Comparison of ENCODE assay signal across 8 mouse cellular contexts in genomic region chr6:28214658-28215267, GRCm38 (mm10).
A peak's percentile ranks its signal among the peaks of the same experiment; 100 is the strongest.
DNase-seq lines count a peak whose midpoint lies in the region; ATAC-seq lines count a peak whose summit lies in the region.

No protein-coding gene starts in this region.

- H3K36me3 ChIP-seq in hindbrain, embryonic 11.5 days (ENCODE audit: control insufficient read depth, insufficient read depth, low read length): no peaks in the 10 kb centered on the region
- H3K36me3 ChIP-seq in midbrain, embryonic 15.5 days (replicated peaks): no peaks in the 10 kb centered on the region

- no peak overlapping the region for H3K27ac ChIP-seq in hindbrain, embryonic 11.5 days (ENCODE audit: low read depth, low read length)
- peak overlapping the region; percentile 85 for H3K27ac ChIP-seq in midbrain, embryonic 15.5 days

- peak; percentile 51 for ATAC-seq in hindbrain, embryonic 11.5 days (ENCODE audit: low FRiP score)
- ATAC-seq in midbrain, embryonic 15.5 days (replicated peaks): peak; percentile 64

- no peaks in the 10 kb centered on the region for H3K27me3 ChIP-seq in hindbrain, embryonic 11.5 days (ENCODE audit: control insufficient read depth, insufficient read depth, low read length)
- H3K27me3 ChIP-seq in midbrain, embryonic 15.5 days (replicated peaks): no peaks in the 10 kb centered on the region

- WGBS in hindbrain, embryonic 11.5 days: 37% methylated on average over 13 of the region's 13 CpGs
- WGBS in midbrain, embryonic 15.5 days: 33% methylated on average over 13 of the region's 13 CpGs

- peak overlapping the region; percentile 76 for H3K9ac ChIP-seq in hindbrain, embryonic 11.5 days (ENCODE audit: low read depth, low read length)
- peak overlapping the region; percentile 78 for H3K9ac ChIP-seq in midbrain, embryonic 15.5 days

- no peaks in the 10 kb centered on the region for H3K9me3 ChIP-seq in hindbrain, embryonic 11.5 days (ENCODE audit: control insufficient read depth, low read length)
- no peaks in the 10 kb centered on the region for H3K9me3 ChIP-seq in midbrain, embryonic 15.5 days

- no peaks in the 10 kb centered on the region for H3K4me1 ChIP-seq in hindbrain, embryonic 11.5 days (replicated peaks; ENCODE audit: control insufficient read depth, insufficient read depth, low read length)
- H3K4me1 ChIP-seq in midbrain, embryonic 15.5 days: peaks cover 5% of the 10 kb centered on the region; the same call in 1 of the 2 replicates

- DNase-seq in layer of hippocampus, adult 9-10 months (ENCODE audit: low spot score): peak; percentile 22
- no peak for DNase-seq in layer of hippocampus, adult 11-12 months (ENCODE audit: low spot score)
- DNase-seq in embryo, embryonic 11 days: peak; percentile 31
- no peak for DNase-seq in hindbrain, embryonic 11.5 days (ENCODE audit: low spot score)
- no peak for DNase-seq in spleen, adult 12 weeks (ENCODE audit: low spot score)
- no peak for DNase-seq in gastrocnemius, postnatal 4 days (ENCODE audit: low spot score in 2 of 2)
- no peak for DNase-seq in frontal cortex, postnatal 36 days (ENCODE audit: low spot score in 2 of 2)

- H3K4me2 ChIP-seq in hindbrain, embryonic 11.5 days (replicated peaks; ENCODE audit: low read depth, low read length): peak overlapping the region; percentile 81
- peak overlapping the region; percentile 73 for H3K4me2 ChIP-seq in midbrain, embryonic 15.5 days

- H3K4me3 ChIP-seq in hindbrain, embryonic 11.5 days (ENCODE audit: low read depth, low read length): peak overlapping the region; percentile 45
- H3K4me3 ChIP-seq in midbrain, embryonic 15.5 days: peak overlapping the region; percentile 72

Comparison
In these comparisons a context has a peak if more than half of its experiments do, and no peak if none do; other contexts are left out.
1. DNase-seq: peak in layer of hippocampus, adult 9-10 months (single experiment) and embryo, embryonic 11 days (single experiment); none in layer of hippocampus, adult 11-12 months (single experiment), hindbrain, embryonic 11.5 days (single experiment), spleen, adult 12 weeks (single experiment), gastrocnemius, postnatal 4 days (0 of 2) and frontal cortex, postnatal 36 days (0 of 2).